Comparison of ENCODE assay signal across 26 mouse cellular contexts in the genomic region with DNA sequence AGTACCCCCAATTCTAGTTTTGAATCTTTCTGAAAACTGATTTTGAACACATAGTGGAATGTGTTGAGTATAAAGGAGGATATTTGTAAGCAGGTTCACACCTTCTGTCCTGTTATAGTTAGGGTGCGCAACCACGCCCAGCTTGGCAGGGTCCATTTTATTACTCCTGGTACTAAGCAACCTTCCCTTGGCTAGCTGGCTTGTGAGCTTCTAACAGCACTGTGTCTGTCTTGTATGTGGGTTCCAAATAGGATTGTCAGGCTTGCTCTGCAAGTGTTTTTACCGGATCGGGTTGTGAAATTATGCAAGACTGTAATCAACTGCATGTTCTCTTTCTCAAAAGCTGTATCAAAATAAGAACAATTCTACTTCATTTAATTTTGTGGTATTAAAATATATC. TPM values are rescaled to one million over a fixed set of nuclear protein-coding genes. Genes with fewer than 3 reads are reported as not detected.
DNase-seq lines count a peak whose midpoint lies in the region; ATAC-seq and TF ChIP-seq lines count a peak whose summit lies in the region.
"Had no signal": no experiment of that assay in that cellular context is flagged by ENCODE, and none has a peak within 500 bp of the region (broad histone marks: within the 10 kb centered on the region; RNA-seq: fewer than 3 reads in every experiment).

No protein-coding gene starts in this region.

- H3K36me3 ChIP-seq in kidney, adult 2 months (ENCODE audit: control insufficient read depth, insufficient read depth, low read length) = peaks cover 30% of the 10 kb centered on the region
- peaks cover 79% of the 10 kb centered on the region for H3K36me3 ChIP-seq in E14TG2a.4 (ENCODE audit: insufficient read depth, low read length)
- peaks cover 52% of the 10 kb centered on the region for H3K36me3 ChIP-seq in forebrain, embryonic 16.5 days (ENCODE audit: control insufficient read depth, insufficient read depth)

- H3K4me3 ChIP-seq in kidney, adult 2 months (ENCODE audit: insufficient read depth, low read depth, low read length) = no peak overlapping the region
- peak overlapping the region; percentile 98 for H3K4me3 ChIP-seq in E14TG2a.4 (replicated peaks; ENCODE audit: low read length)
- no peak overlapping the region for H3K4me3 ChIP-seq in forebrain, embryonic 16.5 days (replicated peaks; ENCODE audit: low read length)
- H3K4me3 ChIP-seq: embryonic facial prominence, embryonic 13.5 days; embryonic facial prominence, embryonic 15.5 days; erythroblast, embryonic 14.5 days; forebrain, embryonic 10.5 days; forebrain, embryonic 12.5 days had no signal

- no peak for TF ChIP-seq CTCF in kidney, adult 2 months (conservative IDR thresholded peaks at IDR 0.05; ENCODE audit: insufficient read depth, insufficient read length, low read depth, low read length)
- no peak for TF ChIP-seq CTCF in E14TG2a.4 (conservative IDR thresholded peaks at IDR 0.05; ENCODE audit: low read length)

- no peak overlapping the region for H3K9ac ChIP-seq in forebrain, embryonic 16.5 days (replicated peaks; ENCODE audit: low read depth, low read length)
- H3K9ac ChIP-seq: embryonic facial prominence, embryonic 13.5 days; embryonic facial prominence, embryonic 15.5 days; forebrain, embryonic 12.5 days; forebrain, postnatal 0 days had no signal

- 72% methylated on average over 4 of the region's 4 CpGs for WGBS in kidney, adult 2 months
- 41% methylated on average over 4 of the region's 4 CpGs for WGBS in large intestine, adult 2 months
- WGBS in forebrain, embryonic 16.5 days = 93% methylated on average over 4 of the region's 4 CpGs

- no peaks in the 10 kb centered on the region for H3K27me3 ChIP-seq in kidney, adult 2 months (replicated peaks; ENCODE audit: control insufficient read depth, insufficient read depth, low read length)
- H3K27me3 ChIP-seq in E14TG2a.4 (ENCODE audit: insufficient read depth, low read length) = no peaks in the 10 kb centered on the region
- no peaks in the 10 kb centered on the region for H3K27me3 ChIP-seq in forebrain, embryonic 16.5 days (replicated peaks; ENCODE audit: control insufficient read depth, insufficient read depth, low read length)
- H3K27me3 ChIP-seq: CH12.LX; embryonic facial prominence, embryonic 13.5 days; embryonic facial prominence, embryonic 15.5 days; forebrain, embryonic 12.5 days had no signal

- no peak for ATAC-seq in forebrain, embryonic 16.5 days
- ATAC-seq: activated CD4-positive, CD25-positive, alpha-beta regulatory T cell, adult 4 months; CD4-positive, CD25-positive, alpha-beta regulatory T cell, adult 4 months; forebrain, embryonic 14.5 days; forebrain, postnatal 0 days had no signal

- TF ChIP-seq POLR2A in kidney, adult 2 months (IDR thresholded peaks at IDR 0.05; ENCODE audit: low read depth, low read length) = no peak

- no peak overlapping the region for H3K4me2 ChIP-seq in forebrain, embryonic 16.5 days (ENCODE audit: low read length)
- H3K4me2 ChIP-seq: embryonic facial prominence, embryonic 13.5 days; embryonic facial prominence, embryonic 15.5 days; forebrain, embryonic 12.5 days had no signal

- peak overlapping the region; percentile 4; the same call in 1 of the 2 replicates for H3K27ac ChIP-seq in kidney, adult 2 months (ENCODE audit: insufficient read depth, low read depth, low read length)
- H3K27ac ChIP-seq in forebrain, embryonic 16.5 days (ENCODE audit: low read length) = no peak overlapping the region
- H3K27ac ChIP-seq: embryonic facial prominence, embryonic 13.5 days; embryonic facial prominence, embryonic 15.5 days; forebrain, embryonic 10.5 days; forebrain, embryonic 12.5 days had no signal

- no peaks in the 10 kb centered on the region for H3K9me3 ChIP-seq in E14TG2a.4 (ENCODE audit: low read length)
- H3K9me3 ChIP-seq in forebrain, embryonic 16.5 days (ENCODE audit: control insufficient read depth, low read length) = no peaks in the 10 kb centered on the region
- H3K9me3 ChIP-seq: embryonic facial prominence, embryonic 13.5 days; embryonic facial prominence, embryonic 15.5 days; forebrain, embryonic 10.5 days; forebrain, embryonic 12.5 days had no signal

- no peak for DNase-seq in kidney, adult 2 months
- no peak for DNase-seq in kidney, adult 8-10 months
- peak; percentile 58 for DNase-seq in large intestine, adult 2 months (ENCODE audit: low read depth, low spot score)
- DNase-seq: adrenal gland, adult 8-10 months; adrenal gland, postnatal 14 days; adrenal gland, postnatal 36 days; B cell, adult 2 months; cerebellum, adult 11-12 months; cerebellum, adult 2 months; cerebellum, adult 9-11 months; cerebellum, postnatal 14 days; cerebellum, postnatal 36 days; embryo, embryonic 11 days; forebrain, postnatal 0 days had no signal

- H3K4me1 ChIP-seq in kidney, adult 2 months (ENCODE audit: control insufficient read depth, insufficient read depth, low read length) = peaks cover 24% of the 10 kb centered on the region; the same call in 1 of the 2 replicates
- H3K4me1 ChIP-seq in E14TG2a.4 (replicated peaks; ENCODE audit: low read depth, low read length) = peaks cover 74% of the 10 kb centered on the region
- peaks cover 18% of the 10 kb centered on the region for H3K4me1 ChIP-seq in forebrain, embryonic 16.5 days (replicated peaks; ENCODE audit: control insufficient read depth, insufficient read depth, low read length)

RNA-seq across cellular contexts. Expression of gene Tardbp, which starts 4.3 kb away (rescaled TPM):
- 67.3 and 93.3 TPM in 2 replicates for polyA plus RNA-seq in kidney, adult 2 months (2012; rRNA removed)
- 76.3 and 102 TPM in 2 replicates for polyA plus RNA-seq in large intestine, adult 2 months (2012; rRNA removed)
- polyA plus RNA-seq in forebrain, embryonic 16.5 days (2015; fragmentation: Nextera tagmentation; extraction: Ambion mirVana) = 277 and 319 TPM in 2 replicates

RNA-seq across cellular contexts. Expression of gene Masp2, which starts 20.1 kb away (rescaled TPM):
- polyA plus RNA-seq in kidney, adult 2 months (2012; rRNA removed) = 1.7 and 2.7 TPM in 2 replicates
- polyA plus RNA-seq in large intestine, adult 2 months (2012; rRNA removed) = 0.10 TPM in 1 of 2 replicates, not detected in the other
- polyA plus RNA-seq in forebrain, embryonic 16.5 days (2015; fragmentation: Nextera tagmentation; extraction: Ambion mirVana) = 0.56 and 1.0 TPM in 2 replicates
- polyA plus RNA-seq: activated CD4-positive, CD25-positive, alpha-beta regulatory T cell, adult 4 months; embryonic facial prominence, embryonic 11.5 days; forebrain, embryonic 10.5 days; forebrain, embryonic 14.5 days; forebrain, postnatal 0 days had no signal

RNA-seq across cellular contexts. Expression of gene Gm572, which starts 20.6 kb away (rescaled TPM):
- polyA plus RNA-seq in kidney, adult 2 months (2012; rRNA removed) = 0.17 TPM in 1 of 2 replicates, not detected in the other
- 0.15 TPM in 1 of 2 replicates, not detected in the other for polyA plus RNA-seq in large intestine, adult 2 months (2012; rRNA removed)
- polyA plus RNA-seq in forebrain, embryonic 16.5 days (2015; fragmentation: Nextera tagmentation; extraction: Ambion mirVana) = not detected in 2 replicates
- polyA plus RNA-seq: activated CD4-positive, CD25-positive, alpha-beta regulatory T cell, adult 4 months; CD4-positive, CD25-positive, alpha-beta regulatory T cell, adult 4 months; embryonic facial prominence, embryonic 11.5 days; embryonic facial prominence, embryonic 13.5 days; embryonic facial prominence, embryonic 15.5 days; erythroblast, embryonic 14.5 days; forebrain, embryonic 10.5 days; forebrain, embryonic 12.5 days; forebrain, embryonic 14.5 days; forebrain, postnatal 0 days had no signal

RNA-seq across cellular contexts. Expression of gene Srm, which starts 31.2 kb away (rescaled TPM):
- polyA plus RNA-seq in kidney, adult 2 months (2012; rRNA removed) = 33.1 and 33.9 TPM in 2 replicates
- 49.5 and 69.9 TPM in 2 replicates for polyA plus RNA-seq in large intestine, adult 2 months (2012; rRNA removed)
- 187 and 190 TPM in 2 replicates for polyA plus RNA-seq in forebrain, embryonic 16.5 days (2015; fragmentation: Nextera tagmentation; extraction: Ambion mirVana)
